Mouse (Mus musculus) ES-Bruce4 (cell line): Measurements from ENCODE around the gene Clrn2. TPM values are rescaled to one million over a fixed set of nuclear protein-coding genes. Genes with fewer than 3 reads are reported as not detected.

Experiments used
- H3K27ac ChIP-seq: 2 replicates; pipeline ENCODE4 v1.5.1; 2012; ENCODE audit warnings: low read length, inconsistent platforms; ENCODE audit not compliant: insufficient read depth
- H3K27me3 ChIP-seq: 2 replicates; pipeline ENCODE4 v1.6.1; 2012; ENCODE audit warnings: mild to moderate bottlenecking, low read length, inconsistent platforms; ENCODE audit not compliant: control insufficient read depth, poor library complexity, insufficient read depth, severe bottlenecking
- H3K36me3 ChIP-seq: 2 replicates; pipeline ENCODE4 v1.6.1; 2012; ENCODE audit warnings: inconsistent platforms, mild to moderate bottlenecking, low read length, moderate library complexity; ENCODE audit not compliant: control insufficient read depth, poor library complexity, insufficient read depth, severe bottlenecking
- H3K4me1 ChIP-seq: one replicate; pipeline ENCODE4 v1.8.1; 2011; ENCODE audit warnings: low read length; ENCODE audit not compliant: control insufficient read depth, insufficient read depth
- H3K4me3 ChIP-seq: 2 replicates; pipeline ENCODE4 v1.5.1; 2011; ENCODE audit warnings: low read depth, mild to moderate bottlenecking, low read length
- H3K9ac ChIP-seq: 2 replicates; pipeline ENCODE4 v1.6.1; 2012; ENCODE audit warnings: low read depth, mild to moderate bottlenecking, inconsistent platforms; ENCODE audit not compliant: poor library complexity, severe bottlenecking
- H3K9me3 ChIP-seq: replicated peaks from 2 replicates; pipeline ENCODE4 v1.6.1; 2012; ENCODE audit warnings: mild to moderate bottlenecking, low read length, inconsistent platforms; ENCODE audit not compliant: control insufficient read depth, poor library complexity, insufficient read depth, severe bottlenecking
- CTCF ChIP-seq: IDR thresholded peaks from one replicate; pipeline ENCODE4 v1.8.1; 2011; ENCODE audit warnings: low read depth, low read length
- EP300 ChIP-seq: IDR thresholded peaks from 2 replicates; pipeline ENCODE4 v1.6.1; 2011; ENCODE audit warnings: low read depth, low read length; ENCODE audit not compliant: insufficient read depth
- POLR2A ChIP-seq: IDR thresholded peaks from one replicate; pipeline ENCODE4 v1.8.1; 2011; ENCODE audit warnings: low read length; ENCODE audit not compliant: insufficient read depth
- polyA plus RNA-seq: library from polyadenylated mRNA; stranded (reverse); fragments of >200 nt; gene quantifications from 2 replicates; pipeline ENCODE4 v1.2.4, GENCODE M21; 2011; ENCODE audit warnings: low read depth; ENCODE audit not compliant: missing spikeins, insufficient read depth, insufficient read length

The Clrn2 gene
- polyA plus RNA-seq, 1 experiment = not detected

GRCm38 (mm10) chr5:45444130-45444832, 9.3 kb upstream of the Clrn2 start:
- Histone ChIP-seq H3K27me3 (no peaks in the 10 kb centered on the region), H3K9me3 (no peaks in the 10 kb centered on the region), H3K9ac (no peak overlapping the region), H3K4me3 (no peak overlapping the region), H3K36me3 (peaks cover 29% of the 10 kb centered on the region), H3K4me1 (peaks cover 2% of the 10 kb centered on the region), H3K27ac (no peak overlapping the region)
- TF ChIP-seq CTCF (no peak), EP300 (no peak), POLR2A (no peak)

GRCm38 (mm10) chr5:45448676-45449075, 4.9 kb upstream of the Clrn2 start:
- TF ChIP-seq EP300 = no peak
- TF ChIP-seq CTCF = no peak
- no peak for TF ChIP-seq POLR2A
- Histone ChIP-seq H3K9ac (peak overlapping the region; percentile 64), H3K36me3 (peaks cover 14% of the 10 kb centered on the region), H3K9me3 (no peaks in the 10 kb centered on the region), H3K27me3 (no peaks in the 10 kb centered on the region), H3K27ac (no peak overlapping the region), H3K4me1 (peaks cover 2% of the 10 kb centered on the region), H3K4me3 (peak overlapping the region; percentile 96; the same call in 1 of the 2 replicates)

DNA sequence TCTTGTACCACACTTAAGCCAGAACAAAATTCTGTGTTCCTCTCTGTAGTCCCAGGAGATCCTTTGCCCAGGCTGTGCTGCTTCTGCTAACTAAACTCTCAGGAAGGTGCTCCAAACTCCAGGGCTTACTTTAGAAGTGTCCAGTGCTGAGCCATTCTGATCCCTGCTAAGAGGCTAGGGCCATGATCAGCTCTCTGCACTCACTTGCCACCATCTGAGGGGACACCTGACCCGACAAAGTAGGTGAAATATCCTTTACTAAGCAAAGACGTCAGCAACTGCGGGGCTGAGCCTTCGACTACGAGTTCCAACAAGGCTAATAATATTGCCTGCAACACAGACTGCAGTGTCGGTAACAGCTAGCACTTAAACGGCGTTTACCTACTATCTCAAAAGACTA, 4.3 kb upstream of the Clrn2 start:
- H3K27me3 ChIP-seq = no peaks in the 10 kb centered on the region
- H3K4me3 ChIP-seq = peak overlapping the region; percentile 96
- peaks cover 11% of the 10 kb centered on the region for H3K36me3 ChIP-seq
- TF ChIP-seq CTCF (no peak), POLR2A (no peak), EP300 (no peak)
- H3K9me3 ChIP-seq = no peaks in the 10 kb centered on the region
- peaks cover 2% of the 10 kb centered on the region for H3K4me1 ChIP-seq
- no peak overlapping the region for H3K27ac ChIP-seq
- H3K9ac ChIP-seq = peak overlapping the region; percentile 64

- 0 out of 2 replicates have a peak, but pooled peaks have one; percentile 4 for TF ChIP-seq EP300
- TF ChIP-seq POLR2A = peak; percentile 72
- no peak for TF ChIP-seq CTCF
- H3K9ac ChIP-seq = peak within 1 kb of the TSS; percentile 64
- H3K4me1 ChIP-seq = peaks cover 2% of the 10 kb centered on the region
- H3K36me3 ChIP-seq = peaks cover 3% of the 10 kb centered on the region; the same call in 1 of the 2 replicates
- H3K27ac ChIP-seq = no peak within 1 kb of the TSS
- no peaks in the 10 kb centered on the region for H3K27me3 ChIP-seq
- no peaks in the 10 kb centered on the region for H3K9me3 ChIP-seq
- H3K4me3 ChIP-seq = peak within 1 kb of the TSS; percentile 96
These were observed 3.5 kb upstream of the Clrn2 start, which contains the start of gene Qdpr for GRCm38 (mm10) chr5:45449831-45450716. Gene Qdpr (minus strand): TSS chr5:45450236.

DNA sequence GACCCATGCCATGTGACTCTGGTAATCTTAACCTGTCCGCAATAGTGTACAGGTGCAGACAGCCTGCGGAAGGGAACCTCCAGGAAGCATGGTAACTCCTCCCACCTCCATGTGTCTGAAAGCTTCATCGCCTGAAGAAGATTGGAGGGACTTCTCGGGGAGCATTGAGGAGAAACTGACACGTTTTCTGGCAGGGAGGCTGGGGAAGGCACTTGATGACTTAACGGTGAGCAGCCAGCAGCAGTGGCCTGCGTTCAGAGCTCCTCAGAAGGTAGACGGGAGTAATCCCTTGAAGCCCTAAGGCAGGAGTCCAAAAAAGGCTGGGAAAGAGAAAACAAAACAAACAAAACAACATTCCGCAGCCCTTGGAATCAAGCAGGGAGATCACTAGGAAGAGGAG, 905 bp downstream of the Clrn2 start:
- Histone ChIP-seq H3K4me1 (no peaks in the 10 kb centered on the region), H3K27me3 (no peaks in the 10 kb centered on the region), H3K4me3 (no peak overlapping the region), H3K9ac (no peak overlapping the region), H3K9me3 (no peaks in the 10 kb centered on the region), H3K36me3 (no peaks in the 10 kb centered on the region), H3K27ac (no peak overlapping the region)
- TF ChIP-seq CTCF = no peak
- TF ChIP-seq POLR2A = no peak
- TF ChIP-seq EP300 = no peak
